Mouse (Mus musculus): Measurements from ENCODE around the gene Hs2st1.

The Hs2st1 gene

GRCm38 (mm10) chr3:144446081-144446634, 123.8 kb downstream of the Hs2st1 start:
- no peak for DNase-seq (ENCODE audit: inconsistent age in 2 of 2, low spot score in 1 of 2)

GRCm38 (mm10) chr3:144437871-144438398, 132.0 kb downstream of the Hs2st1 start:
- no peak for DNase-seq (ENCODE audit: inconsistent age in 2 of 2, low spot score in 1 of 2)

GRCm38 (mm10) chr3:144436076-144436475, 133.9 kb downstream of the Hs2st1 start:
- DNase-seq (ENCODE audit: inconsistent age in 2 of 2, low spot score in 1 of 2): no peak

- DNase-seq (ENCODE audit: inconsistent age in 2 of 2, low spot score in 1 of 2): no peak
Observed at GRCm38 (mm10) chr3:144435281-144435680, 134.7 kb downstream of the Hs2st1 start.

GRCm38 (mm10) chr3:144434276-144434675, 135.7 kb downstream of the Hs2st1 start:
- DNase-seq (ENCODE audit: inconsistent age in 2 of 2, low spot score in 1 of 2): no peak

GRCm38 (mm10) chr3:144433039-144433438, 136.9 kb downstream of the Hs2st1 start:
- no peak for DNase-seq (ENCODE audit: inconsistent age in 2 of 2, low spot score in 1 of 2)

- DNase-seq (ENCODE audit: inconsistent age in 2 of 2, low spot score in 1 of 2): peak; percentile 45 to 83
Observed at GRCm38 (mm10) chr3:144432143-144432577, 137.8 kb downstream of the Hs2st1 start.

GRCm38 (mm10) chr3:144428514-144429431, 141.2 kb downstream of the Hs2st1 start:
- DNase-seq (ENCODE audit: inconsistent age in 2 of 2, low spot score in 1 of 2): no peak

GRCm38 (mm10) chr3:144425041-144425448, 144.9 kb downstream of the Hs2st1 start:
- DNase-seq (ENCODE audit: inconsistent age in 2 of 2, low spot score in 1 of 2): peak; percentile 33 to 68

GRCm38 (mm10) chr3:144421404-144422180, 148.4 kb downstream of the Hs2st1 start:
- no peak for DNase-seq (ENCODE audit: inconsistent age in 2 of 2, low spot score in 1 of 2)

GRCm38 (mm10) chr3:144413821-144414220, 156.2 kb downstream of the Hs2st1 start:
- DNase-seq (ENCODE audit: inconsistent age in 2 of 2, low spot score in 1 of 2): no peak

- no peak for DNase-seq (ENCODE audit: inconsistent age in 2 of 2, low spot score in 1 of 2)
Observed at GRCm38 (mm10) chr3:144412538-144413272, 157.3 kb downstream of the Hs2st1 start.

GRCm38 (mm10) chr3:144411650-144412278, 158.2 kb downstream of the Hs2st1 start:
- no peak for DNase-seq (ENCODE audit: inconsistent age in 2 of 2, low spot score in 1 of 2)

- DNase-seq (ENCODE audit: inconsistent age in 2 of 2, low spot score in 1 of 2): no peak
Observed at GRCm38 (mm10) chr3:144411051-144411542, 158.9 kb downstream of the Hs2st1 start.

- DNase-seq (ENCODE audit: inconsistent age in 2 of 2, low spot score in 1 of 2): peak in 1 of 2 experiments; percentile 56
Observed at GRCm38 (mm10) chr3:144408953-144409352, 161.0 kb downstream of the Hs2st1 start.

- no peak for DNase-seq (ENCODE audit: inconsistent age in 2 of 2, low spot score in 1 of 2)
Observed at GRCm38 (mm10) chr3:144405331-144405730, 164.7 kb downstream of the Hs2st1 start.

- no peak for DNase-seq (ENCODE audit: inconsistent age in 2 of 2, low spot score in 1 of 2)
Observed at GRCm38 (mm10) chr3:144401292-144401691, 168.7 kb downstream of the Hs2st1 start.

GRCm38 (mm10) chr3:144400870-144401269, 169.1 kb downstream of the Hs2st1 start:
- DNase-seq (ENCODE audit: inconsistent age in 2 of 2, low spot score in 1 of 2): no peak

GRCm38 (mm10) chr3:144400374-144400773, 169.6 kb downstream of the Hs2st1 start:
- DNase-seq (ENCODE audit: inconsistent age in 2 of 2, low spot score in 1 of 2): peak; percentile 45 to 52

Measured in adrenal gland, adult (tissue).